Mouse (Mus musculus): ENCODE results near the gene Tars2.

DNA sequence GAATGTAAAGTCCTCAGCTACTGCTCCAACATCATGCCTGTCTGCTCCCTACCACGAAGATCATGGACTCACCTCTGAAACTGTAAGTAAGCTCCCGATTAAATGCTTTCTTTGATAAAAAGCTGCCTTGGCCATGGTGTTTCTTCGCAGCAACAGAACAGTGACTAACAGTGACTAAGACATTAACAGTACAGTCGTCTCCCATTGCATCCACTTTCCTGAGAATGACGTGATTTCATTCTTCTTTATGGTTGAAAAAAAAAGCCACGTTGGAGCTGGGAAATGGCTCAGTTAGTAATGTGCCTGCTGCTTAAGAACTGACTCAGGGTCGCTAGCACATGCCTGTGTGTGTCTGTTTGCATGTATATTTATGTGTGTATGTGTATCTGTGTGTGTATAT, 34.1 kb downstream of the Tars2 start:
- TF ChIP-seq GABPA (IDR thresholded peaks at IDR 0.05; ENCODE audit: low read depth, low read length), result no peak
- no peak for TF ChIP-seq CTCF (IDR thresholded peaks at IDR 0.05 in 2 of 3, conservative IDR thresholded peaks at IDR 0.05 in 1 of 3; ENCODE audit: control insufficient read depth in 1 of 3, insufficient read depth in 1 of 3, low read depth in 2 of 3, low read length in 3 of 3, poor library complexity in 1 of 3, severe bottlenecking in 1 of 3)
- no peak for TF ChIP-seq POLR2A (IDR thresholded peaks at IDR 0.05; ENCODE audit: control insufficient read depth in 1 of 2, insufficient read depth in 1 of 2, low read depth in 1 of 2, low read length in 2 of 2, poor library complexity in 1 of 2)
- TF ChIP-seq EP300 (IDR thresholded peaks at IDR 0.05; ENCODE audit: low read depth in 1 of 2, low read length in 2 of 2), result no peak
- no peak for TF ChIP-seq SIN3A (IDR thresholded peaks at IDR 0.05; ENCODE audit: low read length)
- TF ChIP-seq JUND (IDR thresholded peaks at IDR 0.05; ENCODE audit: low read depth, low read length), result no peak
- no peak for TF ChIP-seq UBTF (IDR thresholded peaks at IDR 0.05; ENCODE audit: borderline replicate concordance, insufficient read depth, low read depth, low read length)
- no peak for TF ChIP-seq MYC (IDR thresholded peaks at IDR 0.05; ENCODE audit: low read depth, low read length)
- TF ChIP-seq KAT2A (conservative IDR thresholded peaks at IDR 0.05; ENCODE audit: low read depth, low read length), result no peak
- no peak for TF ChIP-seq NRF1 (IDR thresholded peaks at IDR 0.05; ENCODE audit: insufficient read depth, low read depth, low read length, poor library complexity, severe bottlenecking)
